Mouse (Mus musculus) gonadal fat pad, adult 2 months (tissue): ENCODE results near the gene Rbm20. TPM values are rescaled to one million over a fixed set of nuclear protein-coding genes. Genes with fewer than 3 reads are reported as not detected.

Experiments
- DNase-seq: peaks from one replicate; pipeline ENCODE4 v3.0.0-alpha.2; 2012; ENCODE audit warnings: low read depth
- polyA plus RNA-seq: library from polyadenylated mRNA; depleted of rRNA; stranded (reverse); fragments of >200 nt; gene quantifications from 2 replicates; pipeline ENCODE4 v1.2.3, GENCODE M21; 2012

The Rbm20 gene
- polyA plus RNA-seq, 1 experiment = 2.2 TPM

- DNase-seq = no peak
Observed at GRCm38 (mm10) chr19:53670625-53671141, 6.4 kb upstream of the Rbm20 start.

- no peak for DNase-seq
Observed at GRCm38 (mm10) chr19:53671432-53671831, 5.7 kb upstream of the Rbm20 start.

GRCm38 (mm10) chr19:53674131-53674925 lies 2.8 kb upstream of the Rbm20 start:
- no peak for DNase-seq

GRCm38 (mm10) chr19:53676228-53676627 lies 878 bp upstream of the Rbm20 start:
- DNase-seq = no peak

- DNase-seq = no peak
Observed at GRCm38 (mm10) chr19:53679194-53679593, 2.1 kb downstream of the Rbm20 start.

- no peak for DNase-seq
Observed at GRCm38 (mm10) chr19:53679981-53680380, 2.9 kb downstream of the Rbm20 start.

- DNase-seq = no peak
Observed at GRCm38 (mm10) chr19:53682427-53682826, 5.3 kb downstream of the Rbm20 start.

GRCm38 (mm10) chr19:53687592-53687991 lies 10.5 kb downstream of the Rbm20 start:
- no peak for DNase-seq

GRCm38 (mm10) chr19:53690816-53691215 lies 13.7 kb downstream of the Rbm20 start:
- DNase-seq = no peak

GRCm38 (mm10) chr19:53694020-53694419 lies 16.9 kb downstream of the Rbm20 start:
- DNase-seq = no peak

GRCm38 (mm10) chr19:53696079-53696478 lies 19.0 kb downstream of the Rbm20 start:
- DNase-seq = no peak

- DNase-seq = no peak
Observed at GRCm38 (mm10) chr19:53696655-53697054, 19.5 kb downstream of the Rbm20 start.

- DNase-seq = no peak
Observed at GRCm38 (mm10) chr19:53697376-53698126, 20.4 kb downstream of the Rbm20 start.

- DNase-seq = no peak
Observed at GRCm38 (mm10) chr19:53699671-53700070, 22.6 kb downstream of the Rbm20 start.

- no peak for DNase-seq
Observed at GRCm38 (mm10) chr19:53701434-53701833, 24.3 kb downstream of the Rbm20 start.

GRCm38 (mm10) chr19:53704895-53705823 lies 28.1 kb downstream of the Rbm20 start:
- DNase-seq = no peak

GRCm38 (mm10) chr19:53708401-53708800 lies 31.3 kb downstream of the Rbm20 start:
- no peak for DNase-seq

GRCm38 (mm10) chr19:53710861-53711260 lies 33.8 kb downstream of the Rbm20 start:
- no peak for DNase-seq

GRCm38 (mm10) chr19:53711261-53711890 lies 34.3 kb downstream of the Rbm20 start:
- DNase-seq = no peak

GRCm38 (mm10) chr19:53712297-53713025 lies 35.4 kb downstream of the Rbm20 start:
- DNase-seq = no peak

GRCm38 (mm10) chr19:53713364-53713763 lies 36.3 kb downstream of the Rbm20 start:
- no peak for DNase-seq
